Mouse (Mus musculus) liver, embryonic 13.5 days (tissue): ENCODE results near the gene Clca3a2. TPM values are rescaled to one million over a fixed set of nuclear protein-coding genes. Genes with fewer than 3 reads are reported as not detected.
"Not testable (repeated sequence)": the region's sequence is repeated elsewhere in the genome, so short reads cannot be mapped to it uniquely, and the experiment has no call there.

Source experiments
- ATAC-seq: fragments of 200-750 bp; cut with Nextera tagmentation; 2 replicates; pipeline ENCODE4 v1.8.0; 2017; ENCODE audit warnings: low read depth, mild to moderate bottlenecking, moderate number of reproducible peaks, moderate library complexity
- DNase-seq: peaks from one replicate; pipeline ENCODE4 v3.0.0; 2022
- H3K27ac ChIP-seq: fragments of 300-500 bp; sonication (generic); 2 replicates; pipeline ENCODE4 v1.5.1; 2015; ENCODE audit warnings: moderate library complexity, mild to moderate bottlenecking, inconsistent platforms
- H3K27me3 ChIP-seq: fragments of 300-500 bp; sonication (generic); 2 replicates; pipeline ENCODE4 v1.6.1; 2015; ENCODE audit warnings: mild to moderate bottlenecking, inconsistent platforms
- H3K36me3 ChIP-seq: fragments of 300-500 bp; sonication (generic); 2 replicates; pipeline ENCODE4 v1.6.1; 2015; ENCODE audit warnings: mild to moderate bottlenecking, inconsistent platforms
- H3K4me1 ChIP-seq: fragments of 300-500 bp; sonication (generic); replicated peaks from 2 replicates; pipeline ENCODE4 v1.6.1; 2015; ENCODE audit warnings: inconsistent platforms
- H3K4me2 ChIP-seq: fragments of 300-500 bp; sonication (generic); 2 replicates; pipeline ENCODE4 v1.6.1; 2015; ENCODE audit warnings: inconsistent platforms, mild to moderate bottlenecking, moderate library complexity
- H3K4me3 ChIP-seq: fragments of 300-500 bp; sonication (generic); replicated peaks from 2 replicates; pipeline ENCODE4 v1.5.1; 2015; ENCODE audit warnings: mild to moderate bottlenecking, inconsistent platforms
- H3K9ac ChIP-seq: fragments of 300-500 bp; sonication (generic); 2 replicates; pipeline ENCODE4 v1.6.1; 2015; ENCODE audit warnings: mild to moderate bottlenecking, inconsistent platforms
- H3K9me3 ChIP-seq: fragments of 300-500 bp; sonication (generic); replicated peaks from 2 replicates; pipeline ENCODE4 v1.6.1; 2016; ENCODE audit warnings: inconsistent platforms
- WGBS: fragments of 180-500 bp; shearing (Covaris S2); methylation state at CpG from one replicate; pipeline ENCODE4 v1.1.7; 2015; ENCODE audit not compliant: insufficient replicate concordance; 5-methylcytosine and 5-hydroxymethylcytosine counted together
- polyA plus RNA-seq: library from polyadenylated mRNA; unstranded; fragments of >200 nt; fragmentation: Nextera tagmentation; extraction: Ambion mirVana; gene quantifications from 2 replicates; pipeline ENCODE4 v1.2.1, GENCODE M21; 2015

Clca3a2 gene
- polyA plus RNA-seq, 1 experiment from 2014 or later: not detected

DNA sequence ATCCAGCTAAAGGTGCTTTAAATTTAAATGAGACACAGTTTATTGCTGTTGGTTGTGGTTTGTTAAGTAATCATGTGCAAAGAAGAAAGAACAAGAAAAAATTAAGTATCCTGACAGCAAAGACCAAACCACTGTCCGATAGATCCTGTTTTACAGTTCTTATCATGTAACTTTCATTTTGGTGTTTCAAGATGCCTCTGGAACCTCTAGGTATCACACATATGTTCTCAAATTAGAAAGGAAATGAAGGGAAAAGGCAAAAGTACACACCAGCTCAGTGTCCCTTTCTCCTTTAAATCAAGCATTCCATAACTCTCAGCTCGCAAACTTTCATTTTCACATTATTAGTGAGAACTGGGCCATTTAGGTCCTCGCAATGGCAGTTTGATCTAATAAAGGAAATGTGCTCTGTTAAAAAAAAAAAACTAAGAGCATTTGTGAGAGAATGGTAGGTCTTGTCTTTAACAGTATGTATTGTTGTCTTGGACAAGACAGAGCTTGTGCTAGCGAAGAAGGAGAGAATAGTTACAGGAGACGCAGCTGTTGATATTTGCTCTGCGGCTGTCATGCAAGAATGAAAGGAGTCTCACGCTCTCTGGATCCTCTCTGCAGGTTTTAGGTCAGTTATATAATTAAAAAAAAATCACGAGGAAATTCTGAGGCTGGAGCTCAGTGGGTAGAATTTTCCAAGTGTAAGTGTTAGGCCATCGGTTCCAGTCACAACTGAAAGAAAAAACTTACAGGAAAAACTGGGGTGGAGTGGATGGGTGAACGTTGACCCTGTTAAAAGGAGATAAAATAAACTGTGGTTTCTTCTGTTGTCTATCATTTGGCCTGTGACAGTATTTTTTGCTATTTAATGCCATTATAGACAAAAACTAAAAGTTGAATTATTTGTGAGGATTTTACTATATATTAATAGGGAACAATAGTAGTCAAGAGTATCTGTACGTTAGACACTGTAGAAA lies 33.8 kb downstream of the Clca3a2 start:
- 55% methylated on average over 11 of the region's 11 CpGs for WGBS
- Histone ChIP-seq H3K9ac (no peak overlapping the region), H3K27ac (no peak overlapping the region), H3K4me3 (no peak overlapping the region), H3K4me2 (peak overlapping the region; percentile 33), H3K4me1 (no peaks in the 10 kb centered on the region), H3K36me3 (no peaks in the 10 kb centered on the region), H3K9me3 (no peaks in the 10 kb centered on the region), H3K27me3 (no peaks in the 10 kb centered on the region)
- ATAC-seq (peak; percentile 60; the same call in 1 of the 2 replicates), DNase-seq (no peak)

DNA sequence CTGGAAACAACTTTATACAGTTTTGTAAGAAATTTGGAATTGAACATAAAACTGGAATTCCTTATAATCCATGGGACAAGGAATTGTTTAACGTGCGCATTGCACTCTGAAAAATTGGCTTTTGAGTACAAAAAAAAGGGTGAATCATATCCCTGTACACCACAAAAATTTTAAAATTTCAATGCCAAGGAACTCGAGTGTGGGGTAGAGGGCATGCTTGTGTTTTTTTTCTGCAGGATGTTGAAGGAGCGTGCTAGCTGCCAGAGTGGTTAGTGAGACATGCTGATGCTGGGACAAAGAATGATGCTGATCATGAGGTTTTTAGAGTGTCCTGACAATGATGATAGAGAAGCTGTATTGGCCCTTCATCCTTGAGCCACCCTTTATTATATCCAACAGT lies 54.1 kb downstream of the Clca3a2 start:
- no peak overlapping the region for H3K27ac ChIP-seq
- no peaks in the 10 kb centered on the region for H3K9me3 ChIP-seq
- 70% methylated on average over 4 of the region's 4 CpGs for whole genome bisulfite sequencing
- no peak overlapping the region for H3K9ac ChIP-seq
- peaks cover 7% of the 10 kb centered on the region; the same call in 1 of the 2 replicates for H3K4me1 ChIP-seq
- H3K27me3 ChIP-seq: no peaks in the 10 kb centered on the region
- DNase-seq (no peak), ATAC-seq (no peak)
- H3K36me3 ChIP-seq: no peaks in the 10 kb centered on the region
- no peak overlapping the region for H3K4me2 ChIP-seq
- no peak overlapping the region for H3K4me3 ChIP-seq

DNA sequence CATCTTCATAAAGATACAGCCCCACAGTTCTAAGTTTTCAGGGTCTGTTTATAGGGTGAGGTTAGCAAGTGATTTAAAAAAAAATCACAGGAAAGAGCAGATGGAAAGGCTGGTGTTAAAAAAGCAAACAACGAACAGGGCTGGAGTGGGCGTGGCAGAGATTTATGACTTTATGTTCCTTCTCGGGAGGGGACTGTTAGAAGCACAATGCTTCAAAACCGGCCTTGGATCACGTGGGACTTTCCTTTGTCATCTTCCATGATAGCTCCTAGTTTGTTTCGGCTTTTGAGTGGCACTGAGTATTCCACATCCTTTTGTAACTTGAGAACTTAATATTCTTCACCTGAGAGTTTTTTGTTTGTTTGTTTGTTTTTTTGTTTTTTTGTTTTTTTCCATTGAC lies 57.8 kb downstream of the Clca3a2 start:
- Histone ChIP-seq H3K4me3 (no peak overlapping the region), H3K36me3 (no peaks in the 10 kb centered on the region), H3K27me3 (no peaks in the 10 kb centered on the region), H3K4me2 (peak overlapping the region; percentile 11; the same call in 1 of the 2 replicates), H3K27ac (no peak overlapping the region), H3K9ac (no peak overlapping the region), H3K9me3 (no peaks in the 10 kb centered on the region), H3K4me1 (peaks cover 7% of the 10 kb centered on the region; the same call in 1 of the 2 replicates)
- WGBS: 46% methylated on average over 6 of the region's 6 CpGs
- no peak for ATAC-seq
- DNase-seq: no peak

DNA sequence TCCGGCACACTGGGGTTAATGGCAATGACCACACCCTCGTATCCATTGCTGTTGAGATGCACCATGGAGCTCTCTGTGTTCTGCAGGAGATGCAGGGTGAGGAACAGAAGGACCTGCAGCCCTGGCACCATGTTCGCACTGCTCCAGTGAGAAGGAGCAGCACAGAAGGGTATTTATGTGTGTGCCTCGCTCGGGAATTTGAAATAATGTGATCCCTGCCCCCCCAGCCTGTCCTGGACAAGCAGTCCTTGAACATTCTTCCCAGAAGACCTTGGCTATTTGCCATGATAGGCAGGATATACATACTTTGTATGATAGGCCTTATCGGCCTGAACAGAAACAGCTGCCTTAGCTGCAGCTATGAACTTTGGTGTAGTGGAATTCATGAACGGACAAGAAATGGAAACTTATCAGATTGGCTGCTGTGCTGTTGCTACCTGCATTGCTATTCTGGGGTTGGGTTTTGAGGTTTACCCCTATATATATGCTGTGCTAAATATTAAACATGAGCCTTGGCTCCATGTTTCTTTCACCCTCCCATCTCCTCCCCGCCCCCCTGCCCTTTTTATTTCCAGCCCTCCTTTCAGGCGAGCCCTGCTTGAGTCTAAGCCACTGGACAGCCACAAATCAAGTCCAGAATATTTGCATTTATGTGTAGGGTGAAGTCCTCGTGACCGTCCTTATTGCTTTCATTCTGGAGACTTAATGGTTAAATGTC lies 58.5 kb downstream of the Clca3a2 start, which contains the start of gene Clca3a1:
TSS of gene Clca3a1 (minus strand) at position 386 of the 718 bp plus-strand sequence.
- H3K4me3 ChIP-seq: no peak within 1 kb of the TSS
- peak; percentile 85 for ATAC-seq

DNA sequence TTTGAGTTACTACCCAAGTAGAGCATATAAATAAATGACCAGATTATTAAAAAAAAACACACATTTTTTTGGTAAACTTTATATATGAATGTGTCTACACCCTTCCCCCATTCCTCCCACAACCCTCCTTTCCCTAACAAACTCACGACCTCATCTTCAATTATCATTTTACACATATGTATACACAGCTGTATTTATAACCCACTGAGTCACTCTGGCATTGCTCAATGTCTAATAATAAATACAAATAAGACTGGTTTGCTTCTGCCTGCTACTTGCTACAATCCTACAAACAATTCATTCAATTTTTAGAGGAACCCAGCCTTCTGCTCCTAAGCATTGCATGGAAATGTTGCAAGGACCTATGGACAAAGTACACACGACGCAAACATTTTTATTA lies 59.6 kb downstream of the Clca3a2 start:
- ATAC-seq (no peak), DNase-seq (no peak)
- Histone ChIP-seq H3K27me3 (no peaks in the 10 kb centered on the region), H3K4me1 (peaks cover 7% of the 10 kb centered on the region; the same call in 1 of the 2 replicates), H3K4me3 (no peak overlapping the region), H3K9ac (no peak overlapping the region), H3K4me2 (no peak overlapping the region), H3K36me3 (no peaks in the 10 kb centered on the region), H3K9me3 (no peaks in the 10 kb centered on the region), H3K27ac (no peak overlapping the region)
- WGBS: 62% methylated on average over 3 of the region's 3 CpGs

More for the DNA sequence above, 58.5 kb downstream of the Clca3a2 start, which contains the start of gene Clca3a1:
- H3K9ac ChIP-seq: no peak within 1 kb of the TSS
- WGBS: 55% methylated on average over 10 of the region's 11 CpGs
- no peak for DNase-seq
- peak within 1 kb of the TSS; percentile 11; the same call in 1 of the 2 replicates for H3K4me2 ChIP-seq
- H3K36me3 ChIP-seq: no peaks in the 10 kb centered on the region
- H3K4me1 ChIP-seq: peaks cover 7% of the 10 kb centered on the region; the same call in 1 of the 2 replicates
- H3K9me3 ChIP-seq: no peaks in the 10 kb centered on the region
- no peaks in the 10 kb centered on the region for H3K27me3 ChIP-seq
- no peak within 1 kb of the TSS; the same call in 1 of the 2 replicates for H3K27ac ChIP-seq

DNA sequence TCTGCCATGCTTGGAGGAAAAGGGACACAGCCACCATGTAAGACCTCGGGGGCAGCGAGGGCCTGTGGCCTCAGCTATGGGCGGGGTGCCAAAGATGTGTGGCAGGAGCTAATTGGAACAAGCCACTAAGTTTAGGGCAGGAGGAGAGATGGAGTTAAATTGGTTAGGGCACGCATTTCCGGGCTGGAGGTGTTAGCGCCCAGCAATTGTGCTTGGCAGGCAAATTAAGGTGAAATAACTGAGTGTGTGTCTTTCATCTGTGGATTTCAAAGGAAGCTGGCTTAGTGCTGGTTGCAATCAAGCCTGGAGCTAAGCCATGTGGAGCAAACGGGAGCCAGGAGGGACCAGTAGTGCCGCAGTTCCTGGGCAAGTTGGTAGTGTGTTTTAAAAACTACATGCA lies 63.2 kb downstream of the Clca3a2 start:
- H3K4me2 ChIP-seq, H3K4me3 ChIP-seq, H3K27ac ChIP-seq, H3K27me3 ChIP-seq, H3K9me3 ChIP-seq, DNase-seq, H3K4me1 ChIP-seq, ATAC-seq, H3K36me3 ChIP-seq, H3K9ac ChIP-seq: not testable (repeated sequence)
- 69% methylated on average over 8 of the region's 8 CpGs for WGBS

DNA sequence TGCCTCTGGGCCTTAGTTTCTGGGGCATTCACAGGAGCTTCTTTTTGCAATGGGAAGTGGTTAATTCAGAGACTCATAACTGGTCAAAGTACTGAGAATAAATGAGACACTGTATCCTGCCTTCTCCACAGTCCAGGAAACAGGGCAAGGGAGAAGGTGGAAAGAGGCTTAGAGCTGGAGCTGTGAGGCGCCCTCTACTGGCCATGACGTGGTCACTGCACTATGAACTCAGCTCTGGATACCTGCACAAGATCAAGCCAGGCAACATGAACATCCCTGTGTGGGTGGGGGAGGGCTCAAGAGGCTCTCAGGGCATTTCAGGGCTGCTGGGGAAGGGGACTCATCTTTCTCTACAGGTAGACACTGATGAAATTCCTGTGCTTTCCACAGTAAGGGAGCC lies 66.2 kb downstream of the Clca3a2 start:
- DNase-seq: no peak
- no peak overlapping the region for H3K9ac ChIP-seq

DNA sequence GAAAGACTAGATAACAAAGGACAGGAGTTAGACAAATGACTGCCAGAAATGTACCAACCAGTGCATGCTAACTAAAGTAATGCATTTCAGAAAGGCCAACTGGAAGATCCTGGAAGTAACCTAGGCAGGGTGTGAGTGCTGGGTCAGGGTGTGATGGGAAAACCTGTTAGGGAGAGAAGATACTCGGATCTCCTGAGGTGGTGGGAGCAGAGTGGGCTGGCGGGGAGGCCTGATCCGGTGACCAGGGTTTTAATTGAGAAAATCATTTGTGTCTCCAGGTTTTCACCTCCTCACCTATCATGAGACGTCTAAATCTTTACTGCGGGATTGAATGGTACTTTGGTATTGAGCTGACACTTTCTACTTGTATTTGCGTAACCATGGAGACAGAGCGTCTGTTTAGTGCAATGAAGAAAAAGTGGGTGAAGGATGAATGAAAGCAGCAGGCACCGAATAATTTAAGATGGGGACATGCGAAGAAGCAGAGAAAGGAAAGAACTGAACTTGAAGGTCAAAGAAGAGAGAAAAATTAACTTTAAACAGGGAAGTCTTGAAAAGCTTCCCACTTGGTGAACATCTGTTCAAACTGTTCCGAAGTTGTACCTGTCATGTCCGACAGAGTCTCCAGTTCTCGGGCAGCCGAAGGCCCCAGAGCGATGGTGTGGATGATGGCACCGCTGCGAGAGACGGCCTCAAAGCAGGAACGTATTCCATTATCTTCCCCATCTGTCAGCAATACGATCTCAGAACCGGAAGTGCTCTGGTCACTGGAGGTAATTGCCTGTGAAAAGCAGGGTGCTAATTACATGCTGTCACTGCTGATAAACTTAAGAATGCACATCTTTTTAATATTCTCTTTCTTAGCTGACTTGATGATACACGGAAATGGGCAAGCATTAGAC lies 70.0 kb downstream of the Clca3a2 start:
- not testable (repeated sequence) for H3K9me3 ChIP-seq, H3K9ac ChIP-seq, ATAC-seq, H3K4me3 ChIP-seq, H3K27me3 ChIP-seq, H3K4me1 ChIP-seq, H3K36me3 ChIP-seq, H3K4me2 ChIP-seq, H3K27ac ChIP-seq, DNase-seq
- 69% methylated on average over 21 of the region's 21 CpGs for WGBS

More for the DNA sequence above, 66.2 kb downstream of the Clca3a2 start:
- 2% methylated on average over 2 of the region's 2 CpGs for WGBS
- Histone ChIP-seq H3K4me3 (no peak overlapping the region), H3K36me3 (no peaks in the 10 kb centered on the region), H3K9me3 (no peaks in the 10 kb centered on the region), H3K4me2 (no peak overlapping the region), H3K27me3 (no peaks in the 10 kb centered on the region), H3K27ac (no peak overlapping the region), H3K4me1 (no peaks in the 10 kb centered on the region)
- ATAC-seq: 0 out of 2 replicates have a peak, but pooled peaks have one; percentile 41

DNA sequence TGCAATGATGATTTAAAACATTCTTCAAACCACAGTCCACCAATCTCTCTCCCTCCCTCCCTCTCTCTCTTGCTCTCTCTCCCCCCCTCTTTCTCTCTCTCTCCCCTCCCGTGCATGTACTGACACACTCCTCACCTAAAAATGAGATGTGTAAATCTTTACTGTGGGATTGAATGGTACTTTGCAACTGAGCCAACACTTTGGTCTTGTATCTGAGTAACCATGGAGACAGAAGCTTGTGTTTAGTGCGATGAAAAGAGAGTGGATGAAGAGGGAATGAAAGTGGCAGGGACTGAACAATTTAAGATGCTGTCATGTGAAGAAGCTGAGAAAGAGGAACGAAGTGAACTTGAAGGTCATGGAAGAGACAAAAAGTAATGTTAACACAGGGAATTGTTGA lies 71.6 kb downstream of the Clca3a2 start:
- not testable (repeated sequence) for H3K4me3 ChIP-seq, H3K9me3 ChIP-seq, H3K36me3 ChIP-seq, H3K4me1 ChIP-seq, H3K4me2 ChIP-seq, ATAC-seq, H3K27me3 ChIP-seq, DNase-seq, H3K27ac ChIP-seq, H3K9ac ChIP-seq
- WGBS: 35% methylated on average over 3 of the region's 3 CpGs
